Mouse (Mus musculus) megakaryocyte-erythroid progenitor cell, adult 5-6 weeks (primary cell): ENCODE data around the gene Ccdc182. TPM values are rescaled to one million over a fixed set of nuclear protein-coding genes. Genes with fewer than 3 reads are reported as not detected.

Experiments used
- ATAC-seq: replicated peaks from 2 replicates; pipeline ENCODE4 v1.8.0; 2016; ENCODE audit warnings: mild to moderate bottlenecking, inconsistent platforms; ENCODE audit not compliant: severe bottlenecking, poor library complexity, low FRiP score, low TSS enrichment
- total RNA-seq, 2 experiments: library from RNA; stranded (forward) in 1 of 2; stranded (reverse) in 1 of 2; fragments of 200-1000, 215-1000 nt in 1 of 2; fragments of >200 nt in 1 of 2; fragmentation: Nextera tagmentation in 1 of 2; gene quantifications; 2 replicates each; pipeline ENCODE4 v1.2.3; 2014 to 2017

Ccdc182 gene
- total RNA-seq, 2 experiments from 2014 or later: not detected

GRCm38 (mm10) chr11:88313512-88313911 is 19.7 kb downstream of the Ccdc182 start:
- 0 out of 2 replicates have a peak, but pooled peaks have one; percentile 19 for ATAC-seq

- no peak; the same call in 1 of the 2 replicates for ATAC-seq
These were observed 20.6 kb downstream of the Ccdc182 start for GRCm38 (mm10) chr11:88314471-88314870.

GRCm38 (mm10) chr11:88315393-88315792 is 21.5 kb downstream of the Ccdc182 start:
- no peak for ATAC-seq

DNA sequence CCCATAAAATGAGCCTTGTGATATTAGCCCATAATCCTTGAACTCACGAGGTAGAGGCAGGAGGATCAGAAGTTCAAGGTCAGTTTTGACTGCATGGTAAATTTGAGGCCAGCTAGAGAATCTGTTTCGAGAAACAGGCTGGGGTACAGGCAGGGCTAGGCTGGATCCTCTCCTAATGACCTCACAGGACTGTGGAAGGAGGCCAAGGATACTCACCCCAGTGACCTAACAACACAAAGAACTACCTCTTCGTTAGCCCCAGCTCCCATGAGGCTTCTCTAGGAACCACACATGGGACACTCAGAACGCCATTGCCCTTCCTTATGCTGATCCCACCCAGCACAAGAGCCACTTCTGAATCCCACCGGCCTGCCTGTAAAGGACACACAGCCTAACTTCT is 25.0 kb downstream of the Ccdc182 start:
- no peak for ATAC-seq

GRCm38 (mm10) chr11:88327016-88327415 is 33.2 kb downstream of the Ccdc182 start:
- ATAC-seq: no peak

DNA sequence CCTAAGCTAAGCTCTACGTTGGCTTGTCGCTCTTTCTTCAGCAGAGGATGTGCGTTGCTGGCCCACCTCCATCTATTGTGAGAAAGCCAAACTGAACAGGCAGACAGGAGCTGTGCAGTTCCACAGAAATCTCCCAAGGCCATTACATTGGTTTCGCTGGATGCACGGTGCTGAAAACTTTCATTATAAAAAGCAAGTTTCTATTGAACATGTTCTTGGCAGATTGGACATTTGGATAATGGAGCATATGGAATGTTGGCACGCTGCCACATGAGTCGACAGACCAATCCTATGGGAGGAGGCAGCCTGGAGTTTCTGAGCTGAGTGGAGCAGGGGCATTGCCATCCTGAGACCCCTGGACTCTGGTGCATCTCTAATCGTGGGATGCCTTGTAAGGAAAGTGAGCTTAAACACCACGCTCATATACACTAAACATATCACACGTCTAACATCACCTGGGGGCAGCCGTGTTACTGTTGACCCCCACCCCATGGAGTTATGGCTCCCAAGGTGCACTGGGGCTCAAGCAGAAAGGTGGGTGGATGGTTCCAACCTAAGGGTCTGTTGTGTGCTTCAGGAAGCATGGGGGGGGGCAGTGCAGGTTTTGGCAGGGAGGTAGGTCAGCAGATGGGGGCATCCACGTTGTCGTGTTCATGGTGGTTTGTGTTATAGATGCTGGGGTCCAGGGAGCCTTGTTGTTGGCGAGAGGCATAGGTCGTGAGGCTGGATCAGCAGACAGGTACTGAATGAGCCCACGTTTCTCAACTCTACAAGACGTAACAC is 35.1 kb downstream of the Ccdc182 start:
- no peak for ATAC-seq

DNA sequence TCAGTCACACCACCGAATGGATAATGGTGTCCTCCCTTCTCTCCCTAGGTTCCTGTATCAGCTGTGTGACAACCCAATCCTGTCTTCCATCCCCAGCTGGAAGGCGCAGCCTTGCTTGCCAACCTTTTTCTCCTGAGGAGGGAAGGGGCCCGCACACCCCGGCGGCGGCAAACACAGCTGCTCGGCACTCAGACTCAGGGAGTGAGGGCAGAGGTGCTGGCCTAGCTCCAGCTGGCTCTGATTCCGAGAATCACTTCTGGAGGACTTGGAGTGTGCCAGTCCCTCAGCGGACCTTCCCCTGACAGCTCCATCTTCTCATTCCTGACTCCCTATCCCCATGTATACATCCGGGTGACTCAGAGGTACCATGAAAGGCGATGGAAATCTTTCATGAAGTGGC is 36.9 kb downstream of the Ccdc182 start:
- no peak for ATAC-seq

GRCm38 (mm10) chr11:88331722-88332121 is 37.9 kb downstream of the Ccdc182 start:
- no peak for ATAC-seq

DNA sequence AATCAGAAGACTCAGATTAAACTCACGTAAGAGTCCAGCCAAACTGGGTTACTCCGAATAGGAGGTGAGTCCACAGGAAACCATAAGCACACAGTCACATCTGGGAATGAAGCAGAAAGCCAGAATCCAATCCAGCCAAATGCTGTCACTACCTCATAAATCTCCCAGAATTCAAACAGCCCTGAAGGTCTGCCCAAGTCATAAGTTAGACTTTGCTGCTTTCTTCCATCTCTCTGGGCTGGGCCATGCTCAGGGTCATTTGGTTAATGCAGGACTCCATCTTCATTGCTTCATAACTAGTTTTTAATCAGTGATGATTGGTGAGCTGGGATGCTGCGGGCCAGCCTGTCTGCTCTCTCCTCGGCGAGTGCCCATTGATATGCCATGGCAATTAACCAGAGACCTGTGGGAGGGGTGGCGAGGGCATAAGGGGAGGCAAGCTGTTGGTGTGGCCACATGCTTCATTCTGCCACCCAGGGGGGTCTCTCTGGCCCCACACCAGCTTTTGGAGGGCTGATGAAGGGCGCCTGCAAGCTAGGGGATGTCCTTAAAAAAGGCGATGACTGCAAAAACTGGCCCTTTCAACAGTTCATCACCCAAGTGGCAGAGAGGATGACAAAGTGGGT is 38.6 kb downstream of the Ccdc182 start:
- ATAC-seq: no peak

DNA sequence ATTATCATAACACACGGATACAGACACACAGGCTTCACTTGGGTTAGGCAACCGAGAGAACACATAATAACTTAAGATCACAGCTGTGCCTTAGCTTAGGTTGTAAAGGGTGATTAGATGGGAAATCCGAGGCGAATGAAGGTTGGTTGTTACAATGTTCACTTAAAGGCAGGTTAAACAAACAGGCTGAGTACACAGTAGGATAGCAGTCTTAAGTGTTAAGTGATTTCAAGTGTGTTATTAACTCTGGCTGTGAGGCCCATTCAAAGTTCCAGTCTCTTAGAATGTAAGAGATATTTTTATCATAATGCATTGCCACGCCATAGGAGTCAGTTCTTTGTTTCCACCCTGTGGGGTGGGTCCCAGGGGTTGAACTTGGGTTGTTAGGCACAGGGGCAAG is 41.0 kb downstream of the Ccdc182 start:
- no peak for ATAC-seq

- no peak for ATAC-seq
These were observed 44.1 kb downstream of the Ccdc182 start for GRCm38 (mm10) chr11:88337926-88338325.

Other genes starting within 250 kb of the Ccdc182 start
- gene Srsf1, start 246.7 kb upstream of the Ccdc182 start, total RNA-seq (2014; fragmentation: Nextera tagmentation): 304 and 315 TPM in 2 replicates
- gene Srsf1, start 246.7 kb upstream of the Ccdc182 start, total RNA-seq (2017): 750 and 793 TPM in 2 replicates
- 30.9 and 35.9 TPM in 2 replicates for gene Vezf1, start 225.8 kb upstream of the Ccdc182 start, total RNA-seq (2014; fragmentation: Nextera tagmentation)
- gene Vezf1, start 225.8 kb upstream of the Ccdc182 start, total RNA-seq (2017): 14.2 and 24.7 TPM in 2 replicates
- 1.7 and 2.3 TPM in 2 replicates for gene Cuedc1, start 196.0 kb upstream of the Ccdc182 start, total RNA-seq (2014; fragmentation: Nextera tagmentation)
- gene Cuedc1, start 196.0 kb upstream of the Ccdc182 start, total RNA-seq (2017): 0.19 and 2.8 TPM in 2 replicates
- 78.6 and 78.8 TPM in 2 replicates for gene Mrps23, start 89.7 kb upstream of the Ccdc182 start, total RNA-seq (2014; fragmentation: Nextera tagmentation)
- gene Mrps23, start 89.7 kb upstream of the Ccdc182 start, total RNA-seq (2017): 58.9 and 154 TPM in 2 replicates